Mouse (Mus musculus) liver, embryonic 13.5 days (tissue): ENCODE results near the gene Frmpd3. TPM values are rescaled to one million over a fixed set of nuclear protein-coding genes. Genes with fewer than 3 reads are reported as not detected.

Experiments
- ATAC-seq: fragments of 200-750 bp; cut with Nextera tagmentation; 2 replicates; pipeline ENCODE4 v1.8.0; 2017; ENCODE audit warnings: low read depth, mild to moderate bottlenecking, moderate number of reproducible peaks, moderate library complexity
- DNase-seq: peaks from one replicate; pipeline ENCODE4 v3.0.0; 2022
- H3K27ac ChIP-seq: fragments of 300-500 bp; sonication (generic); 2 replicates; pipeline ENCODE4 v1.5.1; 2015; ENCODE audit warnings: moderate library complexity, mild to moderate bottlenecking, inconsistent platforms
- H3K27me3 ChIP-seq: fragments of 300-500 bp; sonication (generic); 2 replicates; pipeline ENCODE4 v1.6.1; 2015; ENCODE audit warnings: mild to moderate bottlenecking, inconsistent platforms
- H3K36me3 ChIP-seq: fragments of 300-500 bp; sonication (generic); 2 replicates; pipeline ENCODE4 v1.6.1; 2015; ENCODE audit warnings: mild to moderate bottlenecking, inconsistent platforms
- H3K4me1 ChIP-seq: fragments of 300-500 bp; sonication (generic); replicated peaks from 2 replicates; pipeline ENCODE4 v1.6.1; 2015; ENCODE audit warnings: inconsistent platforms
- H3K4me2 ChIP-seq: fragments of 300-500 bp; sonication (generic); 2 replicates; pipeline ENCODE4 v1.6.1; 2015; ENCODE audit warnings: inconsistent platforms, mild to moderate bottlenecking, moderate library complexity
- H3K4me3 ChIP-seq: fragments of 300-500 bp; sonication (generic); replicated peaks from 2 replicates; pipeline ENCODE4 v1.5.1; 2015; ENCODE audit warnings: mild to moderate bottlenecking, inconsistent platforms
- H3K9ac ChIP-seq: fragments of 300-500 bp; sonication (generic); 2 replicates; pipeline ENCODE4 v1.6.1; 2015; ENCODE audit warnings: mild to moderate bottlenecking, inconsistent platforms
- H3K9me3 ChIP-seq: fragments of 300-500 bp; sonication (generic); replicated peaks from 2 replicates; pipeline ENCODE4 v1.6.1; 2016; ENCODE audit warnings: inconsistent platforms
- WGBS: fragments of 180-500 bp; shearing (Covaris S2); methylation state at CpG from one replicate; pipeline ENCODE4 v1.1.7; 2015; ENCODE audit not compliant: insufficient replicate concordance; 5-methylcytosine and 5-hydroxymethylcytosine counted together
- polyA plus RNA-seq: library from polyadenylated mRNA; unstranded; fragments of >200 nt; fragmentation: Nextera tagmentation; extraction: Ambion mirVana; gene quantifications from 2 replicates; pipeline ENCODE4 v1.2.1, GENCODE M21; 2015

The Frmpd3 gene
- polyA plus RNA-seq, 1 experiment from 2014 or later: not detected

GRCm38 (mm10) chrX:140406501-140406900 lies 64.4 kb downstream of the Frmpd3 start:
- H3K27ac ChIP-seq: no peak overlapping the region
- H3K4me2 ChIP-seq: no peak overlapping the region
- no peak overlapping the region for H3K9ac ChIP-seq
- ATAC-seq (peak; percentile 88), DNase-seq (peak; percentile 15)
- H3K27me3 ChIP-seq: no peaks in the 10 kb centered on the region
- no peaks in the 10 kb centered on the region for H3K36me3 ChIP-seq
- no peak overlapping the region for H3K4me3 ChIP-seq
- peaks cover 10% of the 10 kb centered on the region for H3K4me1 ChIP-seq
- H3K9me3 ChIP-seq: no peaks in the 10 kb centered on the region

DNA sequence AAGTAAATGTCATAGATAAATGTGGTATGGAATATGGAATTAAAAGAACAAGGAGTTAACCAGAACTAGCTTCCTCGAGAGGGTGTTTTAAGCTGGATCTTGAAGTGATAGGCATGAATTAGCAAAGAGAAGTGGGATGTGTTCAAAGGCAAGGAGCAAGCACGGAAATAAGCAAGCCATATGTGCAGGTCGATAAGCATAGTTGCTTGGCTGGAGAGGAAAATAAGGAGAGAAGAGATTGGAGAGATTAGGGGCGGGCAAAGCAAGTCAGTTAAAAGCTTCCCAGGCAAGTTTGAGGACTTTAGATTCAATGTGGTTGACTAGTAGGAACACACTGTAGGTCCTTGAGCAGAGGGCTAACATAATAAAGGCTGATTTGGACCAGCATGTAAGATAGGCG lies 65.5 kb downstream of the Frmpd3 start:
- 41% methylated on average over 5 of the region's 5 CpGs for WGBS
- peak; percentile 45; the same call in 1 of the 2 replicates for ATAC-seq
- Histone ChIP-seq H3K4me1 (peaks cover 10% of the 10 kb centered on the region), H3K9me3 (no peaks in the 10 kb centered on the region), H3K36me3 (no peaks in the 10 kb centered on the region), H3K4me2 (no peak overlapping the region), H3K9ac (no peak overlapping the region), H3K4me3 (no peak overlapping the region), H3K27ac (no peak overlapping the region), H3K27me3 (no peaks in the 10 kb centered on the region)
- DNase-seq: peak; percentile 1

- no peak overlapping the region for H3K4me2 ChIP-seq
- no peak overlapping the region for H3K4me3 ChIP-seq
- 70% methylated on average over 4 of the region's 4 CpGs for WGBS
- no peak for ATAC-seq
- H3K9ac ChIP-seq: no peak overlapping the region
- H3K36me3 ChIP-seq: no peaks in the 10 kb centered on the region
- no peak overlapping the region for H3K27ac ChIP-seq
- no peaks in the 10 kb centered on the region; the same call in 1 of the 2 replicates for H3K27me3 ChIP-seq
- H3K4me1 ChIP-seq: no peaks in the 10 kb centered on the region
- no peaks in the 10 kb centered on the region for H3K9me3 ChIP-seq
- no peak for DNase-seq
Measured at GRCm38 (mm10) chrX:140418467-140418866, 76.4 kb downstream of the Frmpd3 start.

GRCm38 (mm10) chrX:140427124-140427523 lies 85.1 kb downstream of the Frmpd3 start:
- Histone ChIP-seq H3K9ac (no peak overlapping the region), H3K4me3 (no peak overlapping the region), H3K9me3 (no peaks in the 10 kb centered on the region), H3K36me3 (no peaks in the 10 kb centered on the region), H3K27me3 (no peaks in the 10 kb centered on the region), H3K4me2 (no peak overlapping the region), H3K4me1 (no peaks in the 10 kb centered on the region), H3K27ac (no peak overlapping the region)
- WGBS: 54% methylated on average over 4 of the region's 4 CpGs
- no peak for DNase-seq
- ATAC-seq: no peak

- no peak for DNase-seq
- H3K4me1 ChIP-seq: no peaks in the 10 kb centered on the region
Measured at GRCm38 (mm10) chrX:140428252-140428651, 86.2 kb downstream of the Frmpd3 start.

DNA sequence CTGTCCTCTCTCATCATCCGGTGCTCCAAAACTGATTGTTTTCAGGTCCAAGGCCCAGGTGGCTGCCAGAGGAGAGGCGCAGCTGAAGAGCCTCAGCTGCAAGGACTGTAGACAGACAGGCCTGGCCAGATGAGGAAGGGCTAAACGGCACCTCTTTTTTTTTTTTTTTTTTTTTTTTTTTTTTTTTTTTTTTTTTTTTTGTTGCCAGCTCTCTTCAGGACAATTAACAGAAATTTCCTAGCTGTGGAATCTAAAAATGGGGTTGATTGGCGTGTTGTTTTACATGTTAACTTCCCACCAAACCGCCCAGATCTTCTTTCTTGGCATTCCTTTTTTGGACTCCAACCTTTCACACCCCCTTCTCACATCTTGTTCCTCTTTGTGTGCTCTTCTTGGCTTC lies 87.9 kb downstream of the Frmpd3 start:
- no peak for ATAC-seq
- no peak overlapping the region for H3K4me2 ChIP-seq
- H3K9ac ChIP-seq: no peak overlapping the region
- no peaks in the 10 kb centered on the region for H3K36me3 ChIP-seq
- no peaks in the 10 kb centered on the region for H3K27me3 ChIP-seq
- H3K4me1 ChIP-seq: no peaks in the 10 kb centered on the region
- no peak overlapping the region for H3K27ac ChIP-seq
- H3K9me3 ChIP-seq: no peaks in the 10 kb centered on the region
- DNase-seq: no peak
- H3K4me3 ChIP-seq: no peak overlapping the region
- WGBS: 59% methylated on average over 5 of the region's 5 CpGs

More at GRCm38 (mm10) chrX:140428252-140428651, 86.2 kb downstream of the Frmpd3 start:
- Histone ChIP-seq H3K27me3 (no peaks in the 10 kb centered on the region), H3K36me3 (no peaks in the 10 kb centered on the region), H3K9me3 (no peaks in the 10 kb centered on the region), H3K4me2 (no peak overlapping the region), H3K27ac (no peak overlapping the region), H3K4me3 (no peak overlapping the region), H3K9ac (no peak overlapping the region)
- WGBS: 56% methylated on average over 7 of the region's 8 CpGs
- ATAC-seq: no peak

DNA sequence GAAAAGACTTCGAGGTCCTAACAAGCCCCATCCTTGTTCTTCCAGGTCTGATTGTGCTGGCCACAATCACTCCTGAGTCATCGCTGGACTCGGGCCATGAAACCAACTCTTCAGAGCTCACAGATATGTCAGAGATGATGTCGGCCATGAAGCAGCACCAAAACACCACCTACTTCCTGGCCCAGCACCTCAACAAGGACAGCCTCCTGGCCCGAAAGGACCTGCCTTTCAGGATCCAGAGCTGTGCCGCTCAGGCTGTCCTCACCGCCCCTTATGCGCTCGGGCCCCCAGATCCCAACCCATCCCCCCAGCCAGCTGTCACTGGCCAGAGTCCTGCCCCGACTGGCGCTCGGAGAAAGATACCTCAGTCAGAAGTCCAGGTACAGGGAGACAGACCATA lies 88.4 kb downstream of the Frmpd3 start:
- no peak for DNase-seq
- Histone ChIP-seq H3K27me3 (no peaks in the 10 kb centered on the region), H3K4me3 (no peak overlapping the region), H3K9ac (no peak overlapping the region), H3K9me3 (no peaks in the 10 kb centered on the region), H3K27ac (no peak overlapping the region), H3K4me1 (no peaks in the 10 kb centered on the region), H3K36me3 (no peaks in the 10 kb centered on the region), H3K4me2 (no peak overlapping the region)
- 73% methylated on average over 12 of the region's 12 CpGs for WGBS
- ATAC-seq: no peak

DNA sequence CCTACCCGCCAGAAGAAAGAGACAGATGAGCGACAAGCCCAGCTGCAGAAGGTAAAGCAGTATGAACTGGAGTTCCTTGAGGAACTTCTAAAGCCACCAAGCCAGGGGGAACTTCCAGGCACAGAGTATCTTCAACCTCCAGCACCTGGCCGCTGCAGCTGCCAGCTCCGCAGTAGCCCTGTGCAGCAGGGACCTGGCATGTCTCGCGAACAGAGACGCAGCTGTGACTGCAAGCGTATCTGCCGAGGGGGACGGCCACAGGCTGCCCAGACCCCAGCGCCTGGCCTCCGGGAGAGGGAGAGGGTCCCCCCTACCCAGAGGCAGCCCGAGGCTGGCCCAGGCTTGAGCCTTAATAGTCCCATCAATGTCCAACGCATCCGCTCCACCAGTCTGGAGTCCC lies 89.9 kb downstream of the Frmpd3 start:
- Histone ChIP-seq H3K4me1 (no peaks in the 10 kb centered on the region), H3K27ac (no peak overlapping the region), H3K4me2 (no peak overlapping the region), H3K9ac (no peak overlapping the region), H3K9me3 (no peaks in the 10 kb centered on the region), H3K27me3 (no peaks in the 10 kb centered on the region), H3K4me3 (no peak overlapping the region), H3K36me3 (no peaks in the 10 kb centered on the region)
- DNase-seq (no peak), ATAC-seq (no peak)
- WGBS: 74% methylated on average over 15 of the region's 15 CpGs

DNA sequence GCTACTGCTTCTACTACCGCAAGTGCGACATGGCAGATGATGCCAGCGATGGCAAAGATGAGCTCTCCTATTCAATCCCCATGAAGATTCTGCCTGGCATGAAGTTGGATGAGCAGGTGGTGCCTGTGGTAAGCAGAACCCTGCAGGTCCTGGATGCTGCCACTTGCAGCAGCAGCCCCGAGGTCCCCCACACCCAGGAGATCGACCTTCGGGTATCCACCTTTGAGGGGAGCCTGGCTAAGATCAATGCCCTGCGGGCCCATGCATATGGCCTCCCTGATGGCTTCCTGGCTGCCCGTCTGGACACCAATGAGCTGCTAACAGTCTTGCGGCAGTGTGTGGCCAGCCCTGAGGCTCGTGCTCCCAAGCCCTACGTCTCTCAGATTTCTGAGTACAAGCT lies 90.7 kb downstream of the Frmpd3 start:
- ATAC-seq (no peak), DNase-seq (no peak)
- Histone ChIP-seq H3K27me3 (no peaks in the 10 kb centered on the region), H3K27ac (no peak overlapping the region), H3K4me1 (no peaks in the 10 kb centered on the region), H3K4me2 (no peak overlapping the region), H3K9ac (no peak overlapping the region), H3K4me3 (no peak overlapping the region), H3K9me3 (no peaks in the 10 kb centered on the region), H3K36me3 (no peaks in the 10 kb centered on the region)
- WGBS: 81% methylated on average over 11 of the region's 11 CpGs

DNA sequence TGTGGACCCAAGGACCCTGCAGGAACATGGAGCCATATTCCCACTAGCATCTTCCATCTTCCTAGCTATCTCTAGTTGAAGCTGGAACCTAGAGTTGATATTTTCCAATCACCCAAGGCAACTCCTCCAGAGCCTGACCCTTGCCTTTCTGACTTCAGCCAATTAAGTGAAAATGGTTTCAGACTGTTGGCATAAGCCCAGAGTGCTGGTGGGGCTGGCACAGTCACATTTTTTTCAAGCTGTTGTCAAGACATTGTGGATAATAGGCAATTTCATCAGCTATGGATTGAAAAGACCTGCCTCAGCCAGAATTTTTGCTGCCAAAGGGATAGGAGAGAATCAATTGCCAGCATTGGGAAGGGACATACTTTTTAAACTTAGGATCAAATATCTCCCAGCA lies 95.8 kb downstream of the Frmpd3 start:
- no peaks in the 10 kb centered on the region for H3K36me3 ChIP-seq
- no peak overlapping the region for H3K9ac ChIP-seq
- no peaks in the 10 kb centered on the region for H3K4me1 ChIP-seq
- DNase-seq (no peak), ATAC-seq (no peak)
- H3K9me3 ChIP-seq: no peaks in the 10 kb centered on the region
- no peaks in the 10 kb centered on the region for H3K27me3 ChIP-seq
- no peak overlapping the region for H3K4me2 ChIP-seq
- no peak overlapping the region for H3K4me3 ChIP-seq
- no peak overlapping the region for H3K27ac ChIP-seq

DNA sequence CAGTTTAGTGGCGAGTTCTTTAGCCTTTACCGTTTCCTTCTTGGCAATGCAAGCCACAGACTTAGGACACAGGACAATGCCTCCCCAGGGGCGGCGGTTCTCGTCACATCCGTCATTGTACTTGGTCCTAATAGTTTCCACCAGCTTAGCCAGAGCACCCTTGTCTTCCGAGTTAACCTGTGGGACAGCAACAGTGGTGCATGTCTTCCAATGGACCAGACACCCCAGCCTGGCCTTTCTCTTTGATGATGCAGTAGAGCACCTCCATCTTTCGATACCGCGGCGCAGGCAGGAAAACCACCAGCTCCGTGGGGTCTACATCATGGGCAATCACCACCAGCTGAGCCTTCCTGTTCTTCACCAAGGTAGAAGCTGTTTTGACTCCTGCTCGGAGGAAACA lies 103.5 kb downstream of the Frmpd3 start:
- DNase-seq (no peak), ATAC-seq (no peak)
- Histone ChIP-seq H3K27ac (no peak overlapping the region), H3K4me1 (no peaks in the 10 kb centered on the region), H3K4me2 (no peak overlapping the region), H3K9ac (no peak overlapping the region), H3K36me3 (no peaks in the 10 kb centered on the region), H3K4me3 (no peak overlapping the region), H3K9me3 (no peaks in the 10 kb centered on the region), H3K27me3 (no peaks in the 10 kb centered on the region)
- WGBS: 68% methylated on average over 13 of the region's 13 CpGs

DNA sequence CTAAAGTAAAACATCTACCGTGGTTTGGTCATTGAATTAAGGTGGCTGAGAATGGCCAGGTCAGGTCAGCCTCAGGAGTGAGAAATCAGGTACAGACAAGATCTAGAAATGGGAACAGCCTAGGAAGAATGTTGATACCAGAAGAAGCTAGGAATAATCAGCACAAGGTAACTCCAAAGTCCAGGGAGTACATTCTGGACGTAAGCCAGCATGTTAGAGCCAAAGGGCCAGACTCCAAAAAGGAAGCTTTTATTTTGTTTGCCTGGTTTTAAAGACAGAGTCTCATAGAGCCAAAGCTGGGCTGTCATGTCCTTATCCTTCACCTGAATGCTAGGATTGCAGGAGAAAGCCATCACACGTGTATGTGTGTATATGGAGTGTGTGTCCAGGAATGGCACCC lies 108.0 kb downstream of the Frmpd3 start:
- DNase-seq: no peak
- ATAC-seq: no peak
- Histone ChIP-seq H3K9ac (no peak overlapping the region), H3K4me1 (no peaks in the 10 kb centered on the region), H3K36me3 (no peaks in the 10 kb centered on the region), H3K27ac (no peak overlapping the region), H3K4me2 (no peak overlapping the region), H3K4me3 (no peak overlapping the region), H3K27me3 (no peaks in the 10 kb centered on the region), H3K9me3 (no peaks in the 10 kb centered on the region)
- 57% methylated on average over 3 of the region's 3 CpGs for WGBS
